Mouse (Mus musculus): ENCODE measurements around the gene Dmrta1. TPM values are rescaled to one million over a fixed set of nuclear protein-coding genes. Genes with fewer than 3 reads are reported as not detected.
A peak's percentile ranks its signal among the peaks of the same experiment; 100 is the strongest.

Dmrta1 gene
- polyA plus RNA-seq, 1 experiment from 2014 or later: 0.07 TPM

DNA sequence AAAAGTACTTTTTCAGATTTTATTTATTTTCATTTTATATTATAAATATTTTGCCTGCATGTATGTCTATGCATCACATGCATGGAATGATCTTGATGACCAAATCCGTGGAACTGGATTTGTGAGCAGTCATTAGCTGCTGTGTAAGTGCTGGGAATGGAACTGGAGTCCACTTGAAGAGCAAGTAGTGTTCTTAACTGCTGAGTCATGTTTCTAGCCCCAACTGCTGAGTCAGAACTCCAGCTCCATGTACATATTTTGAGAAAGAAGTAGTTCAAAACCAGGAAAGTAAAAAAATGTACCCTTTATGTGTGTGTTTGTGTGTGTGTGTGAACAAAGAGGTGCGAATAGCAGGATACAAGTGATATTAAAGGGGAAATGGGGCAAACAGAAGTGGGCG, 4.5 kb upstream of the Dmrta1 start:
- no peaks in the 10 kb centered on the region for H3K9me3 ChIP-seq (ENCODE audit: control insufficient read depth, low read length)
- no peak for ATAC-seq
- H3K9ac ChIP-seq (ENCODE audit: low read depth, low read length): no peak overlapping the region
- no peaks in the 10 kb centered on the region for H3K27me3 ChIP-seq (replicated peaks; ENCODE audit: control insufficient read depth, insufficient read depth, low read length)
- no peaks in the 10 kb centered on the region for H3K4me1 ChIP-seq (ENCODE audit: control insufficient read depth, insufficient read depth, low read length)
- no peaks in the 10 kb centered on the region for H3K36me3 ChIP-seq (ENCODE audit: control insufficient read depth, insufficient read depth, low read length)
- no peak overlapping the region for H3K4me2 ChIP-seq (ENCODE audit: low read depth, low read length)
- 81% methylated on average over 3 of the region's 3 CpGs for WGBS
- no peak overlapping the region for H3K27ac ChIP-seq (ENCODE audit: low read length)
- no peak overlapping the region for H3K4me3 ChIP-seq (ENCODE audit: low read length)

DNA sequence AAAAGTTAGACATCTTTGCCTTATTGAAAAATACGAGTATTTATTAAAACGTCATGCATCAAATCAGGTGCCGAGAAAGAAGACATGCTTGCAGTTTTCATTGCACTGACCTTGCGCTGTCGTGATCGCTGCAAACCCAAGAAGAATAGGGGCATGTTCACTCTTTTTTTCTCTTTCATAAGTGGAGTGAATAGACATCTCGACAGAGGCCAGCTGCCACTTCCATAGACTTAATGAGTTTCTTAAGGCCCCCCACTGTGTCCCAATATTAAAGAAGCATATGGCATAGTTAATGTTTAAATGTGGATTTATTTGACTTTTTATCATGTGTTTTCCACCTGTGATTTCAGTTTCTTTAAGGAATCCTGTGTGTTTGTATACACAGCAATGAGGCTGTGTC, 1.3 kb upstream of the Dmrta1 start:
- H3K4me2 ChIP-seq (ENCODE audit: low read depth, low read length): no peak overlapping the region
- H3K27me3 ChIP-seq (replicated peaks; ENCODE audit: control insufficient read depth, insufficient read depth, low read length): no peaks in the 10 kb centered on the region
- no peak overlapping the region for H3K9ac ChIP-seq (ENCODE audit: low read depth, low read length)
- no peak overlapping the region for H3K4me3 ChIP-seq (ENCODE audit: low read length)
- H3K27ac ChIP-seq (ENCODE audit: low read length): no peak overlapping the region
- H3K36me3 ChIP-seq (ENCODE audit: control insufficient read depth, insufficient read depth, low read length): no peaks in the 10 kb centered on the region
- H3K4me1 ChIP-seq (ENCODE audit: control insufficient read depth, insufficient read depth, low read length): no peaks in the 10 kb centered on the region
- WGBS: 73% methylated on average over 7 of the region's 7 CpGs
- H3K9me3 ChIP-seq (ENCODE audit: control insufficient read depth, low read length): no peaks in the 10 kb centered on the region
- no peak for ATAC-seq

DNA sequence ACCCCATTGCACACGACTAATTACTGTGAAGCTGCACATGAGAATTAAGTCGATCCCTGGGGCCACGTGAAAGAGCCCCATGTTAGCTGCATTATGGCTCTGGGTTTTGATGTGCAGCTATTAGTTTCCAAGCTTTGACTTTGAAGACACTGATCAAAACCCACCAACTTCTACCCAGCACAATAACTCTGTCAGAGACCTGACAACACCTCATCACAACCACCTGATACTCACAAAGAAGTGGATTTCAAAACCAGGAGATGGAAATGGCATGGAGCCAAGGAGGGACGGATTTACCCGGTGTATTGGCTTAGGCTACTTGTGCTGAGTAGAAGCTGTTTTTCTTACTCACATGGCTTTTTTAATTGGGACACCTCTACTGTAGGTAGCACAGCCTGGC, 523 bp upstream of the Dmrta1 start:
- no peak for ATAC-seq
- Histone ChIP-seq H3K4me1 (ENCODE audit: control insufficient read depth, insufficient read depth, low read length) (no peaks in the 10 kb centered on the region), H3K27me3 (replicated peaks; ENCODE audit: control insufficient read depth, insufficient read depth, low read length) (no peaks in the 10 kb centered on the region), H3K4me3 (ENCODE audit: low read length) (no peak overlapping the region), H3K36me3 (ENCODE audit: control insufficient read depth, insufficient read depth, low read length) (no peaks in the 10 kb centered on the region), H3K27ac (ENCODE audit: low read length) (no peak overlapping the region), H3K4me2 (ENCODE audit: low read depth, low read length) (no peak overlapping the region), H3K9me3 (ENCODE audit: control insufficient read depth, low read length) (no peaks in the 10 kb centered on the region), H3K9ac (ENCODE audit: low read depth, low read length) (no peak overlapping the region)
- WGBS: 73% methylated on average over 5 of the region's 5 CpGs

DNA sequence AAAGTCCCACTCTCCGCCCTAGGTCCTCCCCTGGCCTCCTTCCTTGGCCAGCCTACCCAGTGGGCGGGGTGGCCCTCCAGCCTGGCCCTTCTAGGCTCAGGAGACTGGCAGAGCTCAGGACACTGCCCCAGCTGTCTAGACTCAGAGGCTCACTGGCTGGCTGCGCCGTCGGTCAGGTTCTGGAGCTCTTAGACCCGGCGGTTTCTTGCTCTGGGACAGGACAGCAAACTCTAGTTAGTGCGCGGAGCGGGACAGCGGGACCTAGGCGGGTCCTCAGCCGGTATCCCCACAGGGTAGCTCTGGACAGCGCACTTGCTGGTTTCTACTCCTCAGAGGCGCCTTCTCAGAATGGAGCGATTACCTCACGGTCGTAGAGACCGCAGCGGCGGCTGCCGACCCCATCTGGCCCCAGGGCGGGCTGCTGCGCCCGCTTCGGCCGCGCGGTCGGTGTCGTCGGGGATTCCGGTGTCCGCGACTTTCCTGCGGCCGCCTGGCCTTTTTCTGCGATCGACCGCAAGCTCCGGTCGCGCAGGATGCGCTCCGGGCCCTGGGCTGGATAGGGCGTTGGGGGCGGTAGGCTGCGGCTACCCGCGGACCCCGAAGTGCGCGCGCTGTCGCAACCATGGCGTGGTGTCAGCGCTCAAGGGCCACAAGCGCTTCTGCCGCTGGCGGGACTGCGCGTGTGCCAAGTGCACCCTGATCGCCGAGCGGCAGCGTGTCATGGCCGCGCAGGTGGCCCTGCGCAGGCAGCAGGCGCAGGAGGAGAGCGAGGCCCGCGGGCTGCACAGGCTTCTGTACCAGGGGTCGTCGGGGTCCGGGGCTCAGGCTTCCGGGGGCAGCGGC, 8.9 kb downstream of the Dmrta1 start:
- H3K9ac ChIP-seq (ENCODE audit: low read depth, low read length): 0 out of 2 replicates have a peak overlapping the region, but pooled peaks have one; percentile 24
- under 1% methylated on average over 78 of the region's 78 CpGs for WGBS

DNA sequence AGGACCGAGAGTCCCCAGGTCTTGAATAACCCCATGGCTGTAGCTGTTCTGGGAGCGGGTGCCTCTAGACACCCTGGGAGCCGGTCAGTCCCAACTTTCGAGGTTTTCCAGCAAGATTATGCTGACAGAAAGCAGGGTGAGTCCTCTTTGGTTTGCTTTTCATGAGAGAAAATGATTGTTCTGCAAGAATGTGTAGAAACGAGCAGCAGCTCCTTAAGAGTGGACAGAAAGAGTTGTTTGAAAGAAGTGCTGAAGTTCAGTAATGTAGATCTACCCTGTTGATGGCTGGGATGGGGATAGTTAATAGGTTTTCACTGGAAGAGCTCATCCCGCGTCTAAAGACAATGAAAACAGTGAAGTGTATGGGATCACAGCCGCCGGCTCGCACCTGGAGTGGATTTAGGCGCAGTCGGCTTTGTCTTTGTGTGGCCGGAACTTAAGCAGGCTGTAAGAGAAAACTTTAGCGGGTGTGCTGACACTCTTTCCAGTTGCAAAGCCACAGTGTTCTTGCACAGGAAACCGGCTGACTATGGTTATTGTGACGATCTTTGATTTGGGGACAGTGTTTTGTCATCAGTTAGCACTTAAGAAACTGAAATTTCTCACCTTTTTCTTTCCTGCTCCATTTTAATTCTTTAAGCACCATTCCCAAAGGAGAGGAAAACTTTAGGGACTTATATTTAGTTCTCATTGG, 9.7 kb downstream of the Dmrta1 start:
- 0 out of 2 replicates have a peak overlapping the region, but pooled peaks have one; percentile 24 for H3K9ac ChIP-seq (ENCODE audit: low read depth, low read length)
- peak; percentile 21; the same call in 1 of the 2 replicates for ATAC-seq
- 3% methylated on average over 16 of the region's 16 CpGs for WGBS

More for the DNA sequence above, 8.9 kb downstream of the Dmrta1 start:
- H3K4me1 ChIP-seq (ENCODE audit: control insufficient read depth, insufficient read depth, low read length): peaks cover 12% of the 10 kb centered on the region
- no peak overlapping the region for H3K27ac ChIP-seq (ENCODE audit: low read length)
- peaks cover 27% of the 10 kb centered on the region for H3K27me3 ChIP-seq (replicated peaks; ENCODE audit: control insufficient read depth, insufficient read depth, low read length)
- peak overlapping the region; percentile 58 for H3K4me2 ChIP-seq (ENCODE audit: low read depth, low read length)
- H3K9me3 ChIP-seq (ENCODE audit: control insufficient read depth, low read length): no peaks in the 10 kb centered on the region
- peak; percentile 82 for ATAC-seq
- H3K36me3 ChIP-seq (ENCODE audit: control insufficient read depth, insufficient read depth, low read length): no peaks in the 10 kb centered on the region
- peak overlapping the region; percentile 44 for H3K4me3 ChIP-seq (ENCODE audit: low read length)

DNA sequence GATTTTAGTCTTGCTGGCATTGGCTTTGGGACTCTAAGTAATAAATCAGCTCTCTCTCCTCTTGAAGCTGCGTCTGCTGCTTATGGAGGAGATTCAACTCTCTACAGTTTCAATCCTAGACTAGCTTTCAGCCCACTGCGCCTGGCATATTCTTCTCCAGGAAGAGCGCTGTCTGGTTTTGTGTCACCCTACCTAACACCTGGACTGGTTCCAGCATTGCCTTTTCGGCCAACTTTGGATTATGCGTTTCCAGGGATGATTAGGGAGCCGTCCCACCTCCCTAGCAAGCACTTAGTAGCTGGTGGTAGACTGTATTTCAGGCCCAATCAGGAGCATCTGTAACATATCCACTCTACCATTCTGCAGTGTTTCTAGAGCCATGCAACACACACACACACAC, 12.7 kb downstream of the Dmrta1 start:
- Histone ChIP-seq H3K27ac (ENCODE audit: low read length) (no peak overlapping the region), H3K9ac (ENCODE audit: low read depth, low read length) (no peak overlapping the region), H3K4me3 (ENCODE audit: low read length) (no peak overlapping the region), H3K36me3 (ENCODE audit: control insufficient read depth, insufficient read depth, low read length) (no peaks in the 10 kb centered on the region), H3K4me2 (ENCODE audit: low read depth, low read length) (no peak overlapping the region), H3K27me3 (replicated peaks; ENCODE audit: control insufficient read depth, insufficient read depth, low read length) (peaks cover 27% of the 10 kb centered on the region), H3K9me3 (ENCODE audit: control insufficient read depth, low read length) (no peaks in the 10 kb centered on the region), H3K4me1 (ENCODE audit: control insufficient read depth, insufficient read depth, low read length) (peaks cover 12% of the 10 kb centered on the region)
- WGBS: 86% methylated on average over 6 of the region's 6 CpGs
- ATAC-seq: no peak

More for the DNA sequence above, 9.7 kb downstream of the Dmrta1 start:
- Histone ChIP-seq H3K9me3 (ENCODE audit: control insufficient read depth, low read length) (no peaks in the 10 kb centered on the region), H3K4me3 (ENCODE audit: low read length) (peak overlapping the region; percentile 44), H3K4me1 (ENCODE audit: control insufficient read depth, insufficient read depth, low read length) (peaks cover 12% of the 10 kb centered on the region), H3K36me3 (ENCODE audit: control insufficient read depth, insufficient read depth, low read length) (no peaks in the 10 kb centered on the region), H3K27ac (ENCODE audit: low read length) (no peak overlapping the region), H3K27me3 (replicated peaks; ENCODE audit: control insufficient read depth, insufficient read depth, low read length) (peaks cover 27% of the 10 kb centered on the region), H3K4me2 (ENCODE audit: low read depth, low read length) (peak overlapping the region; percentile 58)

DNA sequence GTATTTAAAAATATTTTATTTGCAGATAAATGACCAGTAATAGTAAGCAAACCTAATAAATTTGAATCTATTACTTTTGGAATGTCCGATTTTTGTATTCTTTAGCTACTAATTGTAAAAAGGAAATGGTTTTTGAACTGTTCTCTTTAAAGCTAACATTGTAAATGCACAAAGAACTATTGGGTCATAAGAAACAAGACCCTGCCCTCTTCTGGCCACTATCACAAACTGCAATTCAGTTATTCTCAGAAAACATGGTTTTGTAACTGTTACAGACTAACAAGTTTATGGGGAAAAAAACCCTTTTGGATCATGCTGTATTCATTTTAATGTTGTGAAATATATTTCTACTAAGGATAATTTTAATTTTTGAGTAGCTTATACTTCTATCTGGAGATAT, 13.5 kb downstream of the Dmrta1 start:
- no peaks in the 10 kb centered on the region for H3K9me3 ChIP-seq (ENCODE audit: control insufficient read depth, low read length)
- ATAC-seq: no peak
- H3K9ac ChIP-seq (ENCODE audit: low read depth, low read length): no peak overlapping the region
- H3K4me1 ChIP-seq (ENCODE audit: control insufficient read depth, insufficient read depth, low read length): peaks cover 12% of the 10 kb centered on the region
- 25% methylated on average over 1 of the region's 1 CpGs for WGBS
- H3K27ac ChIP-seq (ENCODE audit: low read length): no peak overlapping the region
- H3K36me3 ChIP-seq (ENCODE audit: control insufficient read depth, insufficient read depth, low read length): no peaks in the 10 kb centered on the region
- H3K27me3 ChIP-seq (replicated peaks; ENCODE audit: control insufficient read depth, insufficient read depth, low read length): peaks cover 19% of the 10 kb centered on the region
- H3K4me3 ChIP-seq (ENCODE audit: low read length): no peak overlapping the region
- H3K4me2 ChIP-seq (ENCODE audit: low read depth, low read length): no peak overlapping the region

DNA sequence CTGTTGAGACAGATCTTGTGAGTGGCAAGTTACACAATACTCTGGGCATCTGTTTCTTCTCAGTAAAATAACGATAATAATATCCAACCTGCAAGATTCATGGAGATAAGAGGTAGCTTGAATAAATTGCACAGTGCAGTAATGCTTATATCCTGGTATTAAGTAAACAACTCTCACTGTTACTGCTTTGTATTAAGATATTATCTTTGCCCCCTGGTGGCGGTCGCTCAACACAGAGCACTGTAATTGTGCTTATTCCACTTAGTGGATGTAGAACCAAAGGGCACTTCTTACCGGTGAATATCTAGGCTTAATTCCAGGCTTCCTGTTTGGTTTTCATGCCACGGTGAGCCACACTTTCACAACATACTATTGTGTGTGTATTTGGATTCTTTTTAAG, 16.4 kb downstream of the Dmrta1 start:
- Histone ChIP-seq H3K4me3 (ENCODE audit: low read length) (no peak overlapping the region), H3K4me1 (ENCODE audit: control insufficient read depth, insufficient read depth, low read length) (no peaks in the 10 kb centered on the region), H3K36me3 (ENCODE audit: control insufficient read depth, insufficient read depth, low read length) (no peaks in the 10 kb centered on the region), H3K27ac (ENCODE audit: low read length) (no peak overlapping the region), H3K27me3 (replicated peaks; ENCODE audit: control insufficient read depth, insufficient read depth, low read length) (peaks cover 4% of the 10 kb centered on the region; the same call in 1 of the 2 replicates), H3K9me3 (ENCODE audit: control insufficient read depth, low read length) (no peaks in the 10 kb centered on the region), H3K9ac (ENCODE audit: low read depth, low read length) (no peak overlapping the region), H3K4me2 (ENCODE audit: low read depth, low read length) (no peak overlapping the region)
- ATAC-seq: no peak
- WGBS: 63% methylated on average over 5 of the region's 5 CpGs

DNA sequence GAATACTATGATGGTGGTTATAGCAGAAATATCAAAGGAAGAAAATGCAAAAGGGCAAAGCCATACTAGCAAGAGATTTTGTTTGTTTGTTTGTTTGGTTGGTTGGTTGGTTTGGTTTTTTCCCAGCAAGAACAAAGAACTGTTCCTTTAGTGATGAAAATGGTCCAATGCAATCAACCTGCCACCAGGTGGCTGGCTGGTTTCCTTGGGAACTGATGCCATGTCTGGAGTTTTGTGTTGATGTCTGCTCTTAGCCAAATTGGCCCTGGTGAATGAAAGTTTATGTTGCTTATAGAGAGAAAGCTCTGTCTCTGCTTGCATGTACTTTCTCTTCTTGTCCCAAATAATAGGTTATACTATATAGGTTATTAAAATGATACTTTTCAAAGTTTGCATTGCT, 18.7 kb downstream of the Dmrta1 start:
- Histone ChIP-seq H3K9ac (ENCODE audit: low read depth, low read length) (no peak overlapping the region), H3K4me1 (ENCODE audit: control insufficient read depth, insufficient read depth, low read length) (no peaks in the 10 kb centered on the region), H3K4me2 (ENCODE audit: low read depth, low read length) (no peak overlapping the region), H3K4me3 (ENCODE audit: low read length) (no peak overlapping the region), H3K27ac (ENCODE audit: low read length) (no peak overlapping the region), H3K27me3 (replicated peaks; ENCODE audit: control insufficient read depth, insufficient read depth, low read length) (no peaks in the 10 kb centered on the region), H3K36me3 (ENCODE audit: control insufficient read depth, insufficient read depth, low read length) (no peaks in the 10 kb centered on the region), H3K9me3 (ENCODE audit: control insufficient read depth, low read length) (no peaks in the 10 kb centered on the region)
- ATAC-seq: no peak
